Comparison of ENCODE assay signal across 9 mouse cellular contexts in genomic region chr2:174333239-174333890, GRCm38 (mm10). TPM values are rescaled to one million over a fixed set of nuclear protein-coding genes. Genes with fewer than 3 reads are reported as not detected.
DNase-seq lines count a peak whose midpoint lies in the region; ATAC-seq and TF ChIP-seq lines count a peak whose summit lies in the region.
"Had no signal": no experiment of that assay in that cellular context is flagged by ENCODE, and none has a peak within 500 bp of the region (broad histone marks: within the 10 kb centered on the region; RNA-seq: fewer than 3 reads in every experiment).

No protein-coding gene starts in this region.

- 0 out of 2 replicates have a peak overlapping the region, but pooled peaks have one; percentile 6 for H3K27ac ChIP-seq in heart, embryonic 10.5 days
- H3K27ac ChIP-seq in CH12.LX (ENCODE audit: insufficient read depth, low read depth) = no peak overlapping the region
- H3K27ac ChIP-seq in hindbrain, embryonic 10.5 days = no peak overlapping the region
- no peak overlapping the region for H3K27ac ChIP-seq in liver, postnatal 0 days (ENCODE audit: low read depth)

- H3K4me3 ChIP-seq in heart, embryonic 10.5 days = peak overlapping the region; percentile 97
- no peak overlapping the region for H3K4me3 ChIP-seq in CH12.LX (replicated peaks in 1 of 3; ENCODE audit: low read depth in 2 of 3, low read length in 2 of 3, poor library complexity in 1 of 3)
- peak overlapping the region; percentile 98 for H3K4me3 ChIP-seq in hindbrain, embryonic 10.5 days
- H3K4me3 ChIP-seq in liver, postnatal 0 days (ENCODE audit: low read depth, low read length) = 0 out of 2 replicates have a peak overlapping the region, but pooled peaks have one; percentile 4

- WGBS in heart, embryonic 10.5 days = 48% methylated on average over 7 of the region's 7 CpGs
- 69% methylated on average over 7 of the region's 7 CpGs for WGBS in hindbrain, embryonic 10.5 days
- 43% methylated on average over 7 of the region's 7 CpGs for WGBS in liver, postnatal 0 days (ENCODE audit: insufficient replicate concordance)

- TF ChIP-seq EP300 in CH12.LX (IDR thresholded peaks at IDR 0.05; ENCODE audit: low read length) = no peak
- TF ChIP-seq EP300 in liver, postnatal 0 days (IDR thresholded peaks at IDR 0.05; ENCODE audit: low read depth) = no peak

- in situ Hi-C loops in CH12.LX (cut with MboI; ENCODE audit: low pct_ligation_motif_present, low pct_unique_long_range_greater_than_20kb, low sequenced_read_pairs) = no loop called here

- no peak for TF ChIP-seq RAD21 in CH12.LX (IDR thresholded peaks at IDR 0.05; ENCODE audit: low read depth, low read length)

- H3K79me2 ChIP-seq in CH12.LX (replicated peaks; ENCODE audit: control insufficient read depth, extremely low read depth, insufficient read depth, poor library complexity, severe bottlenecking) = peaks cover 82% of the 10 kb centered on the region

- H3K27me3 ChIP-seq in heart, embryonic 10.5 days (ENCODE audit: insufficient read depth, poor library complexity, severe bottlenecking) = no peaks in the 10 kb centered on the region
- no peaks in the 10 kb centered on the region for H3K27me3 ChIP-seq in CH12.LX (replicated peaks)
- 0 out of 2 replicates have a peak, but pooled peaks cover 2% of the 10 kb centered on the region for H3K27me3 ChIP-seq in hindbrain, embryonic 10.5 days (ENCODE audit: insufficient read depth, poor library complexity, severe bottlenecking)
- no peaks in the 10 kb centered on the region for H3K27me3 ChIP-seq in liver, postnatal 0 days (ENCODE audit: insufficient read depth, low read length)

- H3K4me1 ChIP-seq in heart, embryonic 10.5 days = peaks cover 68% of the 10 kb centered on the region
- H3K4me1 ChIP-seq in CH12.LX (ENCODE audit: control insufficient read depth in 1 of 2, insufficient read depth in 2 of 2) = peaks cover 15 to 57% of the 10 kb centered on the region in 2 experiments
- peaks cover 69% of the 10 kb centered on the region for H3K4me1 ChIP-seq in hindbrain, embryonic 10.5 days (replicated peaks)
- H3K4me1 ChIP-seq in liver, postnatal 0 days (ENCODE audit: insufficient read depth) = peaks cover 34% of the 10 kb centered on the region

- TF ChIP-seq POLR2A in CH12.LX (IDR thresholded peaks at IDR 0.05; ENCODE audit: low read depth, low read length) = no peak

- H3K9me3 ChIP-seq in heart, embryonic 10.5 days = no peaks in the 10 kb centered on the region
- peaks cover 2% of the 10 kb centered on the region for H3K9me3 ChIP-seq in CH12.LX (replicated peaks; ENCODE audit: low read length)
- H3K9me3 ChIP-seq in hindbrain, embryonic 10.5 days = no peaks in the 10 kb centered on the region
- H3K9me3 ChIP-seq in liver, postnatal 0 days (ENCODE audit: low read length) = no peaks in the 10 kb centered on the region

- DNase-seq in heart, embryonic 10.5 days (ENCODE audit: low spot score) = no peak
- DNase-seq in heart, postnatal 36 days = no peak
- no peak for DNase-seq in CH12.LX (ENCODE audit: extremely low read depth)
- DNase-seq in hindbrain, embryonic 10.5 days (ENCODE audit: low spot score) = no peak
- no peak for DNase-seq in liver, postnatal 0 days
- DNase-seq in right cerebral cortex, postnatal 36 days (ENCODE audit: low spot score in 2 of 2) = no peak
- no peak for DNase-seq in gastrocnemius, adult 8-10 months (ENCODE audit: low spot score in 2 of 2)
- DNase-seq in cerebellum, adult 18-20 months = no peak
- DNase-seq: adrenal gland, adult 2 months had no signal

- intact Hi-C loops in heart, postnatal 36 days (cut with DNase I) = loop anchor here (10.0 kb wide), 1 partner anchor 1329 kb away; the partner anchor contains the start of gene Rae1

- no peak overlapping the region for H3K9ac ChIP-seq in CH12.LX (ENCODE audit: insufficient read depth, low read depth)
- no peak overlapping the region for H3K9ac ChIP-seq in liver, postnatal 0 days (replicated peaks)

- H3K36me3 ChIP-seq in heart, embryonic 10.5 days = peaks cover 14% of the 10 kb centered on the region
- peaks cover 18 to 36% of the 10 kb centered on the region in 2 experiments for H3K36me3 ChIP-seq in CH12.LX (replicated peaks in 1 of 2; ENCODE audit: control insufficient read depth in 1 of 2, insufficient read depth in 1 of 2, low read length in 1 of 2)
- H3K36me3 ChIP-seq in hindbrain, embryonic 10.5 days = peaks cover 39% of the 10 kb centered on the region
- H3K36me3 ChIP-seq in liver, postnatal 0 days (replicated peaks; ENCODE audit: insufficient read depth, low read length) = peaks cover 7% of the 10 kb centered on the region; the same call in 1 of the 2 replicates

- no peak for TF ChIP-seq CTCF in CH12.LX (conservative IDR thresholded peaks at IDR 0.05 in 1 of 2, IDR thresholded peaks at IDR 0.05 in 1 of 2; ENCODE audit: low read depth in 2 of 2, low read length in 2 of 2)
- no peak for TF ChIP-seq CTCF in liver, postnatal 0 days (IDR thresholded peaks at IDR 0.05; ENCODE audit: low read depth)

- H3K4me2 ChIP-seq in CH12.LX (ENCODE audit: insufficient read depth, low read depth, poor library complexity, severe bottlenecking) = peak overlapping the region; percentile 73
- peak overlapping the region; percentile 27; the same call in 1 of the 2 replicates for H3K4me2 ChIP-seq in liver, postnatal 0 days (ENCODE audit: low read depth, low read length)

- dilution Hi-C loops in CH12.LX (cut with MboI; ENCODE audit: extremely low pct_ligation_motif_present, extremely low pct_unique_long_range_greater_than_20kb, low sequenced_read_pairs) = no loop called here

- ATAC-seq in liver, postnatal 0 days = no peak

TF ChIP-seq in CH12.LX, 34 proteins besides CTCF, POLR2A, EP300 and RAD21:
- peak; percentile 61 for TF ChIP-seq ZNF384 (IDR thresholded peaks at IDR 0.05; ENCODE audit: low read depth, low read length)
- no peak for TF ChIP-seq JUND (conservative IDR thresholded peaks at IDR 0.05; ENCODE audit: low read depth, low read length)
- TF ChIP-seq USF1 (IDR thresholded peaks at IDR 0.05; ENCODE audit: low read depth, low read length) = no peak
- no peak for TF ChIP-seq POLR2AphosphoS2 (IDR thresholded peaks at IDR 0.05; ENCODE audit: low read depth, low read length)
- no peak for TF ChIP-seq MEF2A (IDR thresholded peaks at IDR 0.05; ENCODE audit: borderline replicate concordance, low read depth, low read length)
- TF ChIP-seq CHD1 (IDR thresholded peaks at IDR 0.05; ENCODE audit: low read depth, low read length) = no peak
- TF ChIP-seq PAX5 (IDR thresholded peaks at IDR 0.05; ENCODE audit: low read length) = no peak
- no peak for TF ChIP-seq ZC3H11A (IDR thresholded peaks at IDR 0.05; ENCODE audit: low read depth, low read length)

RNA-seq across cellular contexts. Expression of gene Gm20721, which starts 13.1 kb away (rescaled TPM):
- polyA plus RNA-seq in heart, embryonic 10.5 days (2016; fragmentation: Nextera tagmentation; extraction: Ambion mirVana) = 7.1 and 20.6 TPM in 2 replicates
- total RNA-seq in heart, postnatal 36 days (2021) = 1 to 10 TPM; 2.4 TPM
- total RNA-seq in CH12.LX (2012; rRNA removed) (48.9 and 55.7 TPM in 2 replicates), CH12.LX (2014; rRNA removed) (not detected in 2 replicates)
- polyA plus RNA-seq in CH12.LX (2012; ENCODE audit: insufficient read length, low read depth) = 259 and 363 TPM in 2 replicates
- polyA plus RNA-seq in hindbrain, embryonic 10.5 days (2016; fragmentation: Nextera tagmentation; extraction: Ambion mirVana) = 10.5 and 13.1 TPM in 2 replicates
- 1.3 and 2.9 TPM in 2 replicates for polyA plus RNA-seq in liver, postnatal 0 days (2015; fragmentation: Nextera tagmentation; extraction: Ambion mirVana)
- total RNA-seq in gastrocnemius, adult 8-10 months (2022) = 1 to 10 TPM; 1.0 to 2.2 (median 1.2) TPM
- polyA plus RNA-seq: adrenal gland, adult 2 months had no signal

RNA-seq across cellular contexts. Expression of gene Gnas, which starts 49.2 kb away (rescaled TPM):
- 964 and 1,128 TPM in 2 replicates for polyA plus RNA-seq in heart, embryonic 10.5 days (2016; fragmentation: Nextera tagmentation; extraction: Ambion mirVana)
- total RNA-seq in heart, postnatal 36 days (2021) = 1,000 to 10,000 TPM; 1,171 to 1,227 TPM
- total RNA-seq in CH12.LX (2012; rRNA removed) (393 and 452 TPM in 2 replicates), CH12.LX (2014; rRNA removed) (365 and 369 TPM in 2 replicates)
- polyA plus RNA-seq in CH12.LX (2012; ENCODE audit: insufficient read length, low read depth) = 502 and 537 TPM in 2 replicates
- 1,166 and 1,270 TPM in 2 replicates for polyA plus RNA-seq in hindbrain, embryonic 10.5 days (2016; fragmentation: Nextera tagmentation; extraction: Ambion mirVana)
- polyA plus RNA-seq in liver, postnatal 0 days (2015; fragmentation: Nextera tagmentation; extraction: Ambion mirVana) = 332 and 343 TPM in 2 replicates
- 1,000 to 10,000 TPM; 1,232 to 1,409 (median 1,307) TPM for total RNA-seq in gastrocnemius, adult 8-10 months (2022)

Comparison
In these comparisons a context has a peak if more than half of its experiments do, and no peak if none do; other contexts are left out.
1. H3K4me3 ChIP-seq: peak in heart, embryonic 10.5 days (single experiment), hindbrain, embryonic 10.5 days (single experiment) and liver, postnatal 0 days (single experiment); none in CH12.LX (0 of 3).
2. RNA of gene Gm20721, which starts 13.1 kb away (polyA plus RNA-seq): 259 to 363 TPM in CH12.LX; 7.1 to 20.6 TPM in heart, embryonic 10.5 days, 10.5 to 13.1 TPM in hindbrain, embryonic 10.5 days and 1.3 to 2.9 TPM in liver, postnatal 0 days; every median in the first group is over 10 times any median in the second.